Mouse (Mus musculus): ENCODE results near the gene D6Wsu163e. TPM values are rescaled to one million over a fixed set of nuclear protein-coding genes. Genes with fewer than 3 reads are reported as not detected.
A peak's percentile ranks its signal among the peaks of the same experiment; 100 is the strongest.

D6Wsu163e gene
- polyA plus RNA-seq (2016; fragmentation: Nextera tagmentation; extraction: Ambion mirVana), result 12.7 and 12.9 TPM in 2 replicates

DNA sequence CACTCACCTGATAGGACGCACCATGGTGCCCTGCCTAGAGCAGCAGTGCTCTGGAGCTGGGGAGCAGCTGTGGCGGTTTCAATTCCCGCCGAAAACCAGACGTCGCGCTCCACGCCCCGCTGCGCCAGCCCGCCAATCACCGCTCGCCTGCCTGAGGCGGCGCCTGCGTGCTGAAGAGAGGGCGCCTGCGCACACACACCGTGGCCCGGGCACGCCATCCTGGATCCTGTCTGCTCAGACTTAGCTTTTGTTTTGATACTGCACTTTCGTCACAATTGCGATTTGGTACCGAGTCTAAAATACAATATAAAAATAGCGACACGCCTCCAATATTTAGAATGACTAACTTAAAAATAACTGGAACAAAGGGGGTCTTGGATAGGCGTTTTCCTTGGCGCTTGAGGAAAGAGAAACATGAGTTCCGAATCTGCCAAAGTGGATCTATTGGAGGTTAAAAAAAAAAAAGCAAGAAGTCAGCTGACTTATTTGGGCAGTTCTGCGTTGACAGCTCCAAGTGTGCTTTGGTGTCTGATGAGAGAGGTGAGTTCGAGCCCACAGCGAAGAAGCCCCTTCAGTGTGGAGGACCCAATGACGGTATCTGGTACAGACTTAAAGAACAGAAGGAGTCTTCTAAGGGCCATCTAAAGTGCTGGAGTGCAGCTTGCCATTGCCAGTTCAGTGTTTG, at the start of gene D6Wsu163e, which contains the start of gene Rad51ap1:
Gene D6Wsu163e, plus strand, starts transcription at position 476 of the 685 bp plus-strand sequence.
Gene Rad51ap1, minus strand, starts transcription at position 101 of the 685 bp plus-strand sequence.
- under 1% methylated on average over 33 of the region's 33 CpGs for WGBS
- H3K27ac ChIP-seq, result peak within 1 kb of the TSS; percentile 88
- peak within 1 kb of the TSS; percentile 82 for H3K4me3 ChIP-seq
- H3K9me3 ChIP-seq, result no peaks in the 10 kb centered on the region
- peaks cover 16% of the 10 kb centered on the region; the same call in 1 of the 2 replicates for H3K36me3 ChIP-seq
- DNase-seq (ENCODE audit: low spot score), result peak; percentile 96
- H3K4me1 ChIP-seq, result peaks cover 20% of the 10 kb centered on the region
- H3K27me3 ChIP-seq (ENCODE audit: insufficient read depth, poor library complexity, severe bottlenecking), result no peaks in the 10 kb centered on the region

DNA sequence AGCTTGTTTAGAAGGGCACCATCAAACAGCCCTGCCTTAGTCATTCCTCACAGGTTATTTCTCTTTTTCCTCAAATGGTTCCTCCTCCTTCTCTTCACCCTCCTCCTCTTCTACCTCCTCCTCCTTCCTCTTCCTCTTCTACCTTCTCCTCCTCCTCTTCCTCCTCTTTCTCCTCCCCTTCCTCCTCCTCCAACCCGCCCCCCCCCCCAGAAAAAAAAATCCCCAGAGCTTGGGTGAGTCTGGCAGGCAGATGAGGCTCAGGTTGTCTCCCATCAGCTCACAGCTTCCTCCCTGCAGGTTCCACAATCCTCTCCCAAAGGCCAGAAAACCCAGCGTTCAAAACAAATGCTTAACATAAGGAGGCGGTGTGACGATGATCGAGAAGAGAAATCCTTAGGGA, 32.4 kb upstream of the D6Wsu163e start:
- Histone ChIP-seq H3K9me3 (no peaks in the 10 kb centered on the region), H3K4me1 (no peaks in the 10 kb centered on the region), H3K36me3 (no peaks in the 10 kb centered on the region), H3K27ac (no peak overlapping the region), H3K4me3 (no peak overlapping the region), H3K27me3 (ENCODE audit: insufficient read depth, poor library complexity, severe bottlenecking) (no peaks in the 10 kb centered on the region)
- no peak for DNase-seq (ENCODE audit: low spot score)
- WGBS, result 67% methylated on average over 4 of the region's 5 CpGs

DNA sequence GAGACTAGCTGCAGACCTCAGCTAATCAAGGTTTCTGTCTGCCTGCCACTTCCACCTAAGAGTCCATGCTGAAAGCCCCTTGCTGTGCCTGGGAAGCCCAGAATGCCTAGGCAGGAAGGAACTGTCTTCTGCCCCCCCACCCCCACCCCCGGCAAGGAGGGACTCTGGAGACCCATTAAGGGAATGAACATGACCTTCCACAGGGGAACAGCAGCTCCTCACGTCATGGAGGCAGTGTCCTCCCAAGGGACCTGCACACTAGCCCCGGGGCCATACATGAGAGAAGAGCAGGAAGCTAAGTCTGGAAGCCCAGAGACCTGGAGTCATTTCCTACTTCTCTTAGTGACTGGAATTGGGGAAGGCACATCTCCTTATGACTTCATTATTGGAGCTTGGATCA, 31.9 kb upstream of the D6Wsu163e start:
- Histone ChIP-seq H3K4me3 (no peak overlapping the region), H3K27me3 (ENCODE audit: insufficient read depth, poor library complexity, severe bottlenecking) (no peaks in the 10 kb centered on the region), H3K4me1 (no peaks in the 10 kb centered on the region), H3K9me3 (no peaks in the 10 kb centered on the region), H3K36me3 (no peaks in the 10 kb centered on the region), H3K27ac (no peak overlapping the region)
- no peak for DNase-seq (ENCODE audit: low spot score)
- 53% methylated on average over 3 of the region's 3 CpGs for WGBS

DNA sequence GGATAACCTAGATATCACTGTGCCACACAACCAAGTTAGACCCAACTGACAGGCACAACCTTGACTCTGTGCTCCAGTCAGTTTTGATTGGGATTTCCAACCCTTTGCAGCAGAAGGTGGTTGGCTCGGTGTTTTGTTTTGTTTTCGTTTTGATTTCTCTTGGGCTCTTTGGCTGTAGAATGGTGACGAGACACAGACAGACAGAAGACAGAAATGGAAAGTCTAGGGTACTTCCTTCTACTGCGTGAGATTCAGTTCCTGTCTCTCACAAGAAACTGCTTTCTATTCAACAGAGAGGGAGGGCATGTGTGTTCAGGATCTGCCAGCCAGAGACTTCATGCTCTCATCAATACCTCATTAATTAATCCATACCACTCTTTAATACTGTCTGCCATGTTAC, 29.0 kb upstream of the D6Wsu163e start:
- no peak overlapping the region for H3K27ac ChIP-seq
- DNase-seq (ENCODE audit: low spot score), result no peak
- H3K36me3 ChIP-seq, result no peaks in the 10 kb centered on the region
- no peak overlapping the region for H3K4me3 ChIP-seq
- 64% methylated on average over 4 of the region's 4 CpGs for WGBS
- H3K4me1 ChIP-seq, result no peaks in the 10 kb centered on the region
- no peaks in the 10 kb centered on the region for H3K27me3 ChIP-seq (ENCODE audit: insufficient read depth, poor library complexity, severe bottlenecking)
- H3K9me3 ChIP-seq, result no peaks in the 10 kb centered on the region

DNA sequence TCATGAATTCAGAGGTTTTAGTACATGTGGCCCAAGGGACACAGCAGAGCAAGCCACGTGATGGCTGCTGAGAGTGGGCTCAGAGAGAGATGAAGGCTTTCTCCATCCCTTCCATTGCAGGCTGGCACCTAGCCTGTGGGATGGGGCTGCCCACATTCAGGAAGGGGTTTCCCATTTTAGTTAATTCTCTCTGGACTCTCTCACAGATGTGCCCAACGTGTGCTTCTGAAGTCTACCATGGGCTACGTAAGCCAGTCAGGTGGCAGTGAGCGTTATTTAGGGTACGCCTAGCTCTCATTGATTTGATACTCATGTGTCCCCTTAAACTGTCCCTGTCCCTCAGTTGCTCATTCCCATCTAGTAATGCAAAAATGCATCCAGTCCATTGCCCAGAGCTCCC, 24.8 kb upstream of the D6Wsu163e start:
- Histone ChIP-seq H3K36me3 (no peaks in the 10 kb centered on the region), H3K27ac (no peak overlapping the region), H3K9me3 (no peaks in the 10 kb centered on the region), H3K4me3 (no peak overlapping the region), H3K4me1 (no peaks in the 10 kb centered on the region), H3K27me3 (ENCODE audit: insufficient read depth, poor library complexity, severe bottlenecking) (no peaks in the 10 kb centered on the region)
- WGBS, result 76% methylated on average over 5 of the region's 5 CpGs
- peak; percentile 58 for DNase-seq (ENCODE audit: low spot score)

DNA sequence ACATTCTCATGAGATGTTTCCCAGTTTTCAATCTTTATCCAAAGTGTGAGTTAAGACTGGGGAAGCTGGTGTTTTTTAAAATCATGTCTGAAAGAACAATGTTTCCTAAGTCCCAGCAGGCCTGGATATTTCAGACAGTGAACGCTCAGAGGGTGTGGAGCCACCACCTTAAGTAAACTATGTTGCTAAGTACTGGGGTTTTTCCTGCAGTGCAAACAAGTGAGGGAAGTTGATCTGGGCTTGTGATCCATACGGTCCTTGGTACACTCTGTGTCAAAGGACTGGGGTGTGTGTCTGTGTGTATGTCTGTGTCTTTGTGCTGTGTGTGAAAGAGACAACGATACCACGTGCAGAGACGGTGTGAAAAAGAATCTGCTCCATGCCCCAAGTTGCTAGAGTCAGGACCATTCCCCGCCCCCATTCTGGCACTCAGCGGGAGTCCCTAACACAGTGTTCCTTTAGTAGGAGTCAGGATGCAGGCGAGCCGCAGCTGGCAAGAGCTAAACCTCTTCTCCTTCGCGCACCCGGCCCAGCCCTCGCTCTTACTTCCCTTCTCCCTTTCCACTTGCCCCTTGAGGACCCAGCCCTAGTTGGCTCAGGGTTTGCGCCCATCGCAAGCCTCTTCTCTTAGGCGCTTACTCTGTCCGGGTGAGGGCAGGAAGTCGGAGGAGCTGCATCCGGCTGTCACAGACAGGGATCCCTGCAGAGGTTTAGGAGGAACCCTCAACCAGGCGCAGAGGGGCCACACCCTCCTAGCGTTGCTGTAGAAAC, 18.5 kb upstream of the D6Wsu163e start, which contains the start of gene Dyrk4:
Gene Dyrk4, minus strand, starts transcription at position 729 of the 771 bp plus-strand sequence.
- peaks cover 41% of the 10 kb centered on the region for H3K36me3 ChIP-seq
- H3K9me3 ChIP-seq, result no peaks in the 10 kb centered on the region
- peak within 1 kb of the TSS; percentile 72 for H3K27ac ChIP-seq
- peak; percentile 73 for DNase-seq (ENCODE audit: low spot score)
- peak within 1 kb of the TSS; percentile 47 for H3K4me3 ChIP-seq
- WGBS, result 9% methylated on average over 21 of the region's 21 CpGs
- H3K27me3 ChIP-seq (ENCODE audit: insufficient read depth, poor library complexity, severe bottlenecking), result no peaks in the 10 kb centered on the region
- H3K4me1 ChIP-seq, result peaks cover 5% of the 10 kb centered on the region; the same call in 1 of the 2 replicates

DNA sequence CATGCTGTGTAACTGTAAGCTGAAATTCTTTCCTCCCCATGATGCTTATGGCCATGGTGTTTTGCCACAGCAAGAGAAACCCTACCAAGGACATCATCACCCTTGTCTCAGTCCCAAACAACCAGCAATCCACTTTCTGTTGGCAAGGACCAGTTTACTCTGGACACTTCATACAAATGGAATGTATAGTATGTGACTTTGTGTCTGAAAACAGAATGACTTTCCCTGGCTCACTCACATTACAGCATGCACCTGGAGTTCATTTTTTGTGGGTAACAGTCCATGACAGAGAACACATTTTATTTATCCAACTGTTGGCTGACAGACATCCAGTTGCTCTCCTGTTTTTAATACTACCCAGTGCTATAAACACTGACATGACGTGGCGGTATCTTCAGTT, 6.9 kb upstream of the D6Wsu163e start:
- Histone ChIP-seq H3K36me3 (peaks cover 62% of the 10 kb centered on the region), H3K9me3 (no peaks in the 10 kb centered on the region), H3K4me1 (no peaks in the 10 kb centered on the region), H3K4me3 (no peak overlapping the region), H3K27ac (no peak overlapping the region), H3K27me3 (ENCODE audit: insufficient read depth, poor library complexity, severe bottlenecking) (no peaks in the 10 kb centered on the region)
- no peak for DNase-seq (ENCODE audit: low spot score)
- 91% methylated on average over 2 of the region's 2 CpGs for WGBS

DNA sequence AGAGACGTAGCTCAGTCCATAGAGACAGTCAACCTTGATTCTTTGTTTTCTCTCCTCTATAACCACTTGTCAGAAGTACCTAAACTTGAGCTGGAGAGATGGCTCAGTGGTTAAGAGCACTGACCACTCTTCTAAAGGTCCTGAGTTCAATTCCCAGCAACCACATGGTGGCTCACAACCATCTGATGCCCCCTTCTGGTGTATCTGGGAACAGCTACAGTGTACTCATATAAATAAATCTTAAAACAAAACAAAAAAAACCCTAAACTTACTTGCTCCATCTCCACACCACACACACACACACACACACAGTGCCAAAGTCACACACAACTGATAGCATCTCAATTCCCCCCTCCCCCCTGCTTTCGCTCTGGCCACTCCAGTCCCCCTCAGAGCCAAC, 1.7 kb upstream of the D6Wsu163e start:
- Histone ChIP-seq H3K27me3 (ENCODE audit: insufficient read depth, poor library complexity, severe bottlenecking) (no peaks in the 10 kb centered on the region), H3K27ac (no peak overlapping the region), H3K9me3 (no peaks in the 10 kb centered on the region), H3K4me3 (peak overlapping the region; percentile 82), H3K36me3 (peaks cover 24% of the 10 kb centered on the region), H3K4me1 (peaks cover 20% of the 10 kb centered on the region)
- DNase-seq (ENCODE audit: low spot score), result no peak
- WGBS, result 75% methylated on average over 2 of the region's 2 CpGs

DNA sequence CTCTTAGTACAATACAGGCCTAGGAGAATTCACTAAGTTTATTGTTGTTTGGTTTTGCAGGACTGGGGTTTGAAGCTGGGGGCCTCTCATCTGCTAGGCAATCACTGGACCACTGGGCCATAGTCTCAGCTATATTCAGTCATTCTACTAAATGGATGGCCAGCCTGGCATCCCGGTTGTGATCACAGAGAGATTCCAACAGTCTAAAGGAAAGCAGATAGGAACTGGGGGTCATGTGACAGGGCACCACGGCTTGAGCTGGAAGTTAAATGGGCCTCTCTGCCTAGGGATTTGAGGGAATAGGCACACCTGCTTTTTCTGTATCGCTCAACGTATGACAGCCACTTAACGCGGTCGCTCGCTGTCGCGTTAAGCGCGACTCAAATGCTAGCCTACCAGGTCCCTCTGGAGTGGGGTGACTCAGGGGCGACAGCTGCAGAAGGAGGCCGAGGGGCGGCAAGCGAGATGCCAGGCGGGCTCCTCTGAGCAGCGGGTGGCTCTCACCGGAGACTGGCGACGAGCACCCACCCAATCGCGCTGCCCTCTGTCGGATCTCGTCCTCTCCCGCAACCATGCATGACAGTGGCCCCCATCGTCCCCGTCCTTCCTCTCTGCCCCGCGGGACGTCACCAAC, 792 bp upstream of the D6Wsu163e start:
- under 1% methylated on average over 31 of the region's 31 CpGs for WGBS
- Histone ChIP-seq H3K4me3 (peak overlapping the region; percentile 82), H3K36me3 (peaks cover 20% of the 10 kb centered on the region), H3K4me1 (peaks cover 20% of the 10 kb centered on the region), H3K9me3 (no peaks in the 10 kb centered on the region), H3K27ac (peak overlapping the region; percentile 88), H3K27me3 (ENCODE audit: insufficient read depth, poor library complexity, severe bottlenecking) (no peaks in the 10 kb centered on the region)
- DNase-seq (ENCODE audit: low spot score), result peak; percentile 73

DNA sequence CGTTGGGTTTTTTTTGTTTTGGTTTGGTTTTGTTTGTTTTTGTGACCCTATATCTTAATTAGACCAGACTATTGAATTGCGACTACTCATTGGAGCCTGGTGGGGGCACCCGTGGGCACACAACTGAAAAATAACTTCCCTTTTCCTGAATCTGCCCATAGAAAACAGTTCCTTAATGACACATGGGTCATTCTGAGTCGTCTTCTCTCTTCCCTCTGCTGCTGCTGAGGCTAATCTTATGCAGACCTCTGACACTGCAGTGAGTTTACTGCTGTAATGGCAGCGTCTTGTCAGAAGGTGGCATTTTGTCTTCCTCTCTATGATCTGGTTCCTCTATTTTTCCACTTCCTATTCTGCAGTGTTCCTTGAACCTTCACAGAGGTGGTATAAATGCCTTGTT, 689 bp downstream of the D6Wsu163e start:
- no peak for DNase-seq (ENCODE audit: low spot score)
- Histone ChIP-seq H3K9me3 (no peaks in the 10 kb centered on the region), H3K4me1 (peaks cover 20% of the 10 kb centered on the region), H3K4me3 (peak overlapping the region; percentile 82), H3K27me3 (ENCODE audit: insufficient read depth, poor library complexity, severe bottlenecking) (no peaks in the 10 kb centered on the region), H3K27ac (no peak overlapping the region; the same call in 1 of the 2 replicates), H3K36me3 (peaks cover 18% of the 10 kb centered on the region; the same call in 1 of the 2 replicates)
- 6% methylated on average over 5 of the region's 5 CpGs for WGBS

DNA sequence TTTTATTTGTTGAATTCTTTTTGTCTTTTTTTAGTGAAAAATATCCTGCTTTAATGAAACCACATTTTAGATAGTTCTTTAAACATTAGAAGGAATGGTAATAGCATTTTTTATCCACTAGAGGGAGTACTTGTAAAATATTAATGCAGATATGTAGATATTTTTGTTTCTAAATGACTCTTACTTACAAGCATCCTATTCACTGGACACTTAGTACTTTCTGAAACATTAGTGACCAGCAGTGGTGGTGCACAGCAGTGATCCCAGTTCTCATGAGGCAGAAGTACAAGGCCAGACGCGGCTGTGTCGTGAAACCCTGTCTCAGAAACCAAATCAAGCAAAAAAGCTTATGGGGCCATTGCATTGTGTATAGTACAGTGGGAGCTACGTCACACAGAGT, 8.6 kb downstream of the D6Wsu163e start:
- peak; percentile 22 for DNase-seq (ENCODE audit: low spot score)
- Histone ChIP-seq H3K36me3 (peaks cover 26% of the 10 kb centered on the region), H3K4me1 (no peaks in the 10 kb centered on the region), H3K4me3 (no peak overlapping the region), H3K27ac (no peak overlapping the region), H3K9me3 (no peaks in the 10 kb centered on the region), H3K27me3 (ENCODE audit: insufficient read depth, poor library complexity, severe bottlenecking) (no peaks in the 10 kb centered on the region)
- 92% methylated on average over 4 of the region's 4 CpGs for WGBS

DNA sequence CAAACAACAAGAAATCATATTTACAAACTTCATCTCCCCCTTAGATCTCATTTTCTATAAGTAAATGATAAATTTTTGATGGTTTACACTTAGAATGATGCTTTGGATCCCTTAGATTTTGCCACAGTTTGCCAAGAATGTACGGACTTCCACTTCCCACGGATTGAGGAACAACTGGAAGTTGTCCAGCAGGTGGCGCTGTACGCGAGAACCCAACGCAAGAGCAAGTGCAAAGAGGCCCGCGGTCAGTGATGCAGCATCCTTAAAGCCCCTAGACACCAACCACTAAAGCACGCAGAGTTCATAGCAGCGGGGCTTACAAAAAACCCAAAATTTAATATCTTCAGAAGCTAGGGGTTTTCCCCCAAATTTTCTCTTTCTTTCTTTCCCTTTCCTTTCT, 16.0 kb downstream of the D6Wsu163e start:
- H3K27ac ChIP-seq, result no peak overlapping the region
- H3K4me3 ChIP-seq, result no peak overlapping the region
- H3K27me3 ChIP-seq (ENCODE audit: insufficient read depth, poor library complexity, severe bottlenecking), result no peaks in the 10 kb centered on the region
- H3K9me3 ChIP-seq, result no peaks in the 10 kb centered on the region
- H3K4me1 ChIP-seq, result no peaks in the 10 kb centered on the region
- WGBS, result 12% methylated on average over 10 of the region's 10 CpGs
- peaks cover 14% of the 10 kb centered on the region; the same call in 1 of the 2 replicates for H3K36me3 ChIP-seq
- peak; percentile 84 for DNase-seq (ENCODE audit: low spot score)

Measured in heart, embryonic 10.5 days (tissue).